Mouse (Mus musculus) lung, embryonic 15.5 days (tissue): ENCODE measurements around the gene Onecut3. TPM values are rescaled to one million over a fixed set of nuclear protein-coding genes. Genes with fewer than 3 reads are reported as not detected.
A peak's percentile ranks its signal among the peaks of the same experiment; 100 is the strongest.

ENCODE experiments used
- ATAC-seq: fragments of 200-750 bp; cut with Nextera tagmentation; 2 replicates; pipeline ENCODE4 v1.8.0; 2017; ENCODE audit warnings: moderate number of reproducible peaks, borderline replicate concordance; ENCODE audit not compliant: low FRiP score, low TSS enrichment; ENCODE audit errors: extremely low read depth
- H3K27ac ChIP-seq: fragments of 300-500 bp; sonication (generic); 2 replicates; pipeline ENCODE4 v1.5.1; 2015; ENCODE audit warnings: moderate library complexity, mild to moderate bottlenecking, inconsistent platforms
- H3K27me3 ChIP-seq: fragments of 300-500 bp; sonication (generic); 2 replicates; pipeline ENCODE4 v1.6.1; 2015; ENCODE audit warnings: inconsistent platforms
- H3K36me3 ChIP-seq: fragments of 300-500 bp; sonication (generic); 2 replicates; pipeline ENCODE4 v1.6.1; 2015; ENCODE audit warnings: inconsistent platforms
- H3K4me1 ChIP-seq: fragments of 300-500 bp; sonication (generic); 2 replicates; pipeline ENCODE4 v1.6.1; 2015; ENCODE audit warnings: inconsistent platforms
- H3K4me2 ChIP-seq: fragments of 300-500 bp; sonication (generic); 2 replicates; pipeline ENCODE4 v1.6.1; 2015; ENCODE audit warnings: inconsistent platforms, mild to moderate bottlenecking, moderate library complexity
- H3K4me3 ChIP-seq: fragments of 300-500 bp; sonication (generic); 2 replicates; pipeline ENCODE4 v1.5.1; 2015; ENCODE audit warnings: mild to moderate bottlenecking, inconsistent platforms
- H3K9ac ChIP-seq: fragments of 300-500 bp; sonication (generic); 2 replicates; pipeline ENCODE4 v1.6.1; 2015; ENCODE audit warnings: inconsistent platforms
- H3K9me3 ChIP-seq: fragments of 300-500 bp; sonication (generic); 2 replicates; pipeline ENCODE4 v1.6.1; 2016; ENCODE audit warnings: inconsistent platforms
- WGBS: fragments of 180-500 bp; shearing (Covaris S2); methylation state at CpG from one replicate; pipeline ENCODE4 v1.1.7; 2015; 5-methylcytosine and 5-hydroxymethylcytosine counted together
- polyA plus RNA-seq: library from polyadenylated mRNA; unstranded; fragments of >200 nt; fragmentation: Nextera tagmentation; extraction: Ambion mirVana; gene quantifications from 2 replicates; pipeline ENCODE4 v1.2.1, GENCODE M21; 2015

The Onecut3 gene
- polyA plus RNA-seq, 1 experiment from 2014 or later = not detected

DNA sequence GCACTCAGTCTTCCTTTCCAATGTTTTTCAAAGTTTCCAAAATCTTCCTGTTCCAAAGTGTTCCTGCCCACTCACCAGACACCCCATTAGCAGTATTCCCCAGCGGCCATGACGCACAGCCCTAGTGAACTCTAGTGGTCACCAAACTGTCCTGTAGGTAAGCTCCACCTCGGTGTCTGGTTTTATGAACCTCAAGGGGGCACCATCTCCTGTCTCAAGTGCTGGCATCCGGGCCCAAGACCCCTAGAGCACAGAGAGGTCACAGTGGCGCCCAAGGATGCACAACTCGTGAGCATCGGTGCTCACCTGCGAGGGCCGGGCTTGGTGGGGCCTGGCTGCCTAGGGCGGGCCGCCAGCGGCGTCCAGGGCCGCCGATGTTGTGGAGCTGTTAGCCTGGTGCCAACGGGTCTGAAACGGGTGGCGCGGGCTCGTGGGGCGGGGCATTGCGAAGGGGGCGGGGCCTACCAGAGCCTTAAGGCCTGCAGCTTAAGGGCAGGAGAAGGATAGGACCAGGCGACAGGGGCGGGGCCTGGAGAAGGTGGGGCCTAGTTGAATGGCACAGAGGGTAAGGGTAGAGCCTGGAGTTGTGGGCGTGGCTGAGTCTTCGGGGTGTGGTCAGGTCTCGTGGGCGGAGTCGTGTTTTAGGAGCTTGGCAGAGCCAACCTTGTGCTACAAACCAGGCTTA, 44.2 kb downstream of the Onecut3 start, which contains the start of gene Atp8b3:
TSS of gene Atp8b3 (minus strand) at position 415 of the 685 bp plus-strand sequence.
- Histone ChIP-seq H3K4me1 (peaks cover 25% of the 10 kb centered on the region), H3K27ac (peak within 1 kb of the TSS; percentile 45), H3K4me3 (peak within 1 kb of the TSS; percentile 31), H3K27me3 (peaks cover 26% of the 10 kb centered on the region), H3K36me3 (peaks cover 21% of the 10 kb centered on the region), H3K9me3 (no peaks in the 10 kb centered on the region), H3K4me2 (peak within 1 kb of the TSS; percentile 54), H3K9ac (peak within 1 kb of the TSS; percentile 25; the same call in 1 of the 2 replicates)
- ATAC-seq = peak; percentile 86
- WGBS = 2% methylated on average over 30 of the region's 30 CpGs

DNA sequence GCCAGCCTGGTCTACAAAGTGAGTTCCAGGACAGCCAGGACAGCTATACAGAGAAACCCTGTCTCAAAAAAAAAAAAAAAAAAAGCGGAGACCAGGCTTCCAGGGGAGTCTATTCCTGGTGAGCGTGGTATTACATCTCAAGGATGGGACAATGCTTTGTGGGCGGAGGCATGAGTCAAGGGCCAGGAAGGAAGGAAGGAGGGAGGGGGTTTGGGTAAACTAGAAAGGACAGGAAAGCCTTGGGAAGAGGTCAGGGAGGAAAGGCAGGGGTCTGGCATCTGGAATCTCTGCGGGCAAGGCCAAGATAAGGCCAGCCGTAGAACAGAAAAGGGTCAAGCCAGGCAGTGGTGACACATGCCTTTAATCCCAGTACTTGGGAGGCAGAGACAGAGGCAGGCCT, 44.9 kb downstream of the Onecut3 start:
- 25% methylated on average over 5 of the region's 5 CpGs for WGBS
- Histone ChIP-seq H3K27me3 (peaks cover 21% of the 10 kb centered on the region), H3K9me3 (no peaks in the 10 kb centered on the region), H3K9ac (no peak overlapping the region), H3K4me3 (0 out of 2 replicates have a peak overlapping the region, but pooled peaks have one; percentile 31), H3K36me3 (peaks cover 27% of the 10 kb centered on the region), H3K4me2 (peak overlapping the region; percentile 54; the same call in 1 of the 2 replicates), H3K4me1 (peaks cover 25% of the 10 kb centered on the region), H3K27ac (peak overlapping the region; percentile 45; the same call in 1 of the 2 replicates)
- no peak for ATAC-seq

GRCm38 (mm10) chr10:80543873-80544272, 49.2 kb downstream of the Onecut3 start:
- no peaks in the 10 kb centered on the region for H3K9me3 ChIP-seq
- H3K27ac ChIP-seq = no peak overlapping the region
- no peak overlapping the region for H3K4me2 ChIP-seq
- H3K4me3 ChIP-seq = no peak overlapping the region
- peaks cover 8% of the 10 kb centered on the region for H3K4me1 ChIP-seq
- no peaks in the 10 kb centered on the region for H3K27me3 ChIP-seq
- ATAC-seq = no peak
- no peak overlapping the region for H3K9ac ChIP-seq
- WGBS = 93% methylated on average over 14 of the region's 14 CpGs
- H3K36me3 ChIP-seq = peaks cover 65% of the 10 kb centered on the region

DNA sequence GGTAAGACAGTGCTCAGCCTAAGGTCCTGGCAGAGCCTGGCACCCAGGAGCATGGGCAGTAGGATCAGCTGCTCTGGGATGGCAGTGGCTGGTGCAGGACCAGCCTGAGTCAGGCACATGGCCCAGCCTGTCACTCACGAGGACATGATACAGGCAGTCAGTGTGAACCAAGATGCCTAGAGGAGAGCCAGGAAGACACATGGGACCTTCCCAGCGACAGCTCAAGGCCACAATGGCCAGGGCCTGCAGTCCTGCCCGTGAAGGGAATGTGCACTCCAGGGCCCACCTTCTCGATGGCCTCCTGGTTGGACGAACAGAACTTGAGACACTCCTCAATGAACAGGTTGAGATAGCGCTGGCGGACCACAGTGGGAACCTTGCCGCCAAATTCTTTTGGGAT, 51.0 kb downstream of the Onecut3 start:
- Histone ChIP-seq H3K4me3 (no peak overlapping the region), H3K36me3 (peaks cover 79% of the 10 kb centered on the region)
- 84% methylated on average over 8 of the region's 8 CpGs for WGBS

DNA sequence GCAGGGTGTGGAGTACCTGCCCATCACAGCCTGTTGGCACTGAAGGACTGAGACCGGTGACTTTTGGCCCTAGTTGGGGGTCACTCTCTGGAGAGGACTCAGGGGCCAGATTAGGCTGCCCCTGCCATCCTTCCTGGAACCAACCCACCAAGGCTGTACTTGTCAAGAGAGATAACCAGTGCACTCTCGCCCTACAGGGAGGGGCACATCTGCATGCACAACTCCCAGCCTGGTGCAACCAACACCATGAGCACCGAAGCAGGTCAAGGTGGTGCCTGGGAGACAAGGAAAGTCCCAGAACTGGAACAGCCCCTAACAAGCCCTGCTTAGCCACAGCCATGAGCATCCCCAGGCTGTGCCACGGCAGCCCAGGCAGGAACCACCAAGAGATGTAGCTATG, 52.3 kb downstream of the Onecut3 start:
- Histone ChIP-seq H3K4me3 (no peak overlapping the region), H3K36me3 (peaks cover 79% of the 10 kb centered on the region), H3K4me2 (no peak overlapping the region), H3K4me1 (no peaks in the 10 kb centered on the region), H3K9me3 (no peaks in the 10 kb centered on the region), H3K9ac (no peak overlapping the region), H3K27ac (no peak overlapping the region), H3K27me3 (no peaks in the 10 kb centered on the region)
- 91% methylated on average over 4 of the region's 4 CpGs for WGBS
- no peak for ATAC-seq

More for the DNA sequence above, 51.0 kb downstream of the Onecut3 start:
- Histone ChIP-seq H3K27me3 (no peaks in the 10 kb centered on the region), H3K4me1 (no peaks in the 10 kb centered on the region), H3K4me2 (no peak overlapping the region), H3K9ac (no peak overlapping the region), H3K9me3 (no peaks in the 10 kb centered on the region), H3K27ac (no peak overlapping the region)
- ATAC-seq = no peak

DNA sequence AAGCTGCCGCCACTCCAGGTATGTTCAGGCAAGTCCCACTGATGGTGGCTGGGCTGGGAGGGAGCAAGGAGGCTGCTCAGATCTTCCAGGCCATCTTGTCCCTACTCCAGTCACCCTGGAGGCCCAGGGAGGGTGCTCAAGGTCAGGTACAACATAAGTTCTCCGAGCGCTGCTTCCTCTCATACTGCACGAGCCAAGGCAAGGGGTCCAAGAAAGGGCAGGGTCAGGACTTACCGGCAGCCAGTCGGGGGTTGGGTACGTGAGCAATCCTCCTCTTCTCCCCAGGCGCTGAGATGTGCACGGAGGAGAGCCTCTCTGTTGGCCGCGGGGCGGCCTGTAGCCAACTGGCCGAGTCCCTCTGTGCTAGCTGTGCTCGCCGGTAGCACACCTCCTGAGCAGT, 52.9 kb downstream of the Onecut3 start:
- Histone ChIP-seq H3K4me2 (no peak overlapping the region), H3K27me3 (no peaks in the 10 kb centered on the region), H3K9ac (no peak overlapping the region), H3K36me3 (peaks cover 73% of the 10 kb centered on the region), H3K4me3 (no peak overlapping the region), H3K9me3 (no peaks in the 10 kb centered on the region), H3K4me1 (no peaks in the 10 kb centered on the region), H3K27ac (no peak overlapping the region)
- ATAC-seq = no peak
- 87% methylated on average over 15 of the region's 15 CpGs for WGBS

GRCm38 (mm10) chr10:80548428-80549006, 53.9 kb downstream of the Onecut3 start:
- 69% methylated on average over 10 of the region's 10 CpGs for WGBS
- ATAC-seq = no peak
- peaks cover 63% of the 10 kb centered on the region for H3K36me3 ChIP-seq
- H3K27me3 ChIP-seq = no peaks in the 10 kb centered on the region
- H3K9me3 ChIP-seq = no peaks in the 10 kb centered on the region
- H3K4me1 ChIP-seq = no peaks in the 10 kb centered on the region
- no peak overlapping the region for H3K4me2 ChIP-seq
- H3K27ac ChIP-seq = no peak overlapping the region
- no peak overlapping the region for H3K4me3 ChIP-seq
- no peak overlapping the region for H3K9ac ChIP-seq

DNA sequence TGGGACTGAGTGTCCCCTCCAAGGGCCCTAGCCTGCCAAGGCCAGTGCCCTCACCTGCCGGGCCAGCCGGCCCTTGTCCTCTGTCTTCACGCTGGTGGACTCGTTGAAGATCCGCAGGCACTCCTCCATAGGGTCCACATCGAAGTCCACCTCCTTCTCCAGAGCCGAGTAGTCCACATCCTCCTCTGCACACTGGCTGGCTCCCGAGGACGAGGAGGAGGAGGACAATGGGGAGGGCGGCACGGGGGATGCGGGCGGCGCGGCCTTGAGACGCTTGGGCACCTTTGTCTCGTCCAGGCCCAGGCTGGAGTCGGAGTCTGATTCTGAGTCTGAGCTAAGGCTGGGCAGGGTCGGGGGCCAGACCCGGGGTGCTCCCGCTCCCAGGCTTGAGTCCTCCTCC, 54.6 kb downstream of the Onecut3 start:
- Histone ChIP-seq H3K27ac (no peak overlapping the region), H3K4me1 (no peaks in the 10 kb centered on the region), H3K4me2 (no peak overlapping the region), H3K9me3 (no peaks in the 10 kb centered on the region), H3K36me3 (peaks cover 55% of the 10 kb centered on the region), H3K9ac (no peak overlapping the region), H3K27me3 (no peaks in the 10 kb centered on the region), H3K4me3 (no peak overlapping the region)
- 88% methylated on average over 21 of the region's 21 CpGs for WGBS
- no peak for ATAC-seq

- H3K27me3 ChIP-seq = no peaks in the 10 kb centered on the region
- no peak overlapping the region for H3K27ac ChIP-seq
- no peak overlapping the region for H3K4me3 ChIP-seq
- WGBS = 60% methylated on average over 9 of the region's 9 CpGs
- peaks cover 26% of the 10 kb centered on the region for H3K36me3 ChIP-seq
- no peak overlapping the region for H3K4me2 ChIP-seq
- no peak overlapping the region for H3K9ac ChIP-seq
- H3K9me3 ChIP-seq = no peaks in the 10 kb centered on the region
- peaks cover 3% of the 10 kb centered on the region for H3K4me1 ChIP-seq
- ATAC-seq = no peak
Observed at GRCm38 (mm10) chr10:80552364-80552763, 57.7 kb downstream of the Onecut3 start.

DNA sequence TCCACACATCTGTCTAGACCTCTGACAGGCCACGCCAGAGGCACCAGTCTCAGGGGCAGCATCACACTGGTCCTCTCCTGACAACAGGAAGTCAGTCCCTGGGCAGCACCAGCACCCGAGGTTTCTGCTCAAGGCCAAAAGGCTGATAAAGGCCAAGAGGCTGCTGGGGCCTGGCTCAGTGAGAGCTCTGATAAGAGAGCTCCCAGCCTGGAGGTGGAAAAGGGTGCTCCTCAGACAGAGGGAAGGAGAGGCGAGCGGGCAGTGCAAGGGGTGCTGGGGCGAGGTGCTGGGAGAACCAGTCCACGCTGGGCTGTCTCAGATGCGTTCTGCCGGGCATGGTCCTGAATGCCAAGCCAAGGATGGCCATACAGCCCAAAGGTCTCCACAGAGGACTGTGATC, 58.9 kb downstream of the Onecut3 start:
- Histone ChIP-seq H3K36me3 (peaks cover 16% of the 10 kb centered on the region), H3K27ac (no peak overlapping the region), H3K4me1 (peaks cover 16% of the 10 kb centered on the region), H3K4me3 (no peak overlapping the region), H3K4me2 (no peak overlapping the region), H3K9ac (no peak overlapping the region), H3K27me3 (no peaks in the 10 kb centered on the region), H3K9me3 (no peaks in the 10 kb centered on the region)
- 87% methylated on average over 8 of the region's 8 CpGs for WGBS
- no peak for ATAC-seq

GRCm38 (mm10) chr10:80553997-80554396, 59.4 kb downstream of the Onecut3 start:
- peaks cover 15% of the 10 kb centered on the region for H3K36me3 ChIP-seq
- WGBS = 77% methylated on average over 6 of the region's 6 CpGs
- H3K4me1 ChIP-seq = peaks cover 18% of the 10 kb centered on the region
- H3K4me2 ChIP-seq = no peak overlapping the region
- H3K9me3 ChIP-seq = no peaks in the 10 kb centered on the region
- H3K4me3 ChIP-seq = no peak overlapping the region
- no peak for ATAC-seq
- no peak overlapping the region for H3K9ac ChIP-seq
- H3K27me3 ChIP-seq = no peaks in the 10 kb centered on the region
- no peak overlapping the region for H3K27ac ChIP-seq

DNA sequence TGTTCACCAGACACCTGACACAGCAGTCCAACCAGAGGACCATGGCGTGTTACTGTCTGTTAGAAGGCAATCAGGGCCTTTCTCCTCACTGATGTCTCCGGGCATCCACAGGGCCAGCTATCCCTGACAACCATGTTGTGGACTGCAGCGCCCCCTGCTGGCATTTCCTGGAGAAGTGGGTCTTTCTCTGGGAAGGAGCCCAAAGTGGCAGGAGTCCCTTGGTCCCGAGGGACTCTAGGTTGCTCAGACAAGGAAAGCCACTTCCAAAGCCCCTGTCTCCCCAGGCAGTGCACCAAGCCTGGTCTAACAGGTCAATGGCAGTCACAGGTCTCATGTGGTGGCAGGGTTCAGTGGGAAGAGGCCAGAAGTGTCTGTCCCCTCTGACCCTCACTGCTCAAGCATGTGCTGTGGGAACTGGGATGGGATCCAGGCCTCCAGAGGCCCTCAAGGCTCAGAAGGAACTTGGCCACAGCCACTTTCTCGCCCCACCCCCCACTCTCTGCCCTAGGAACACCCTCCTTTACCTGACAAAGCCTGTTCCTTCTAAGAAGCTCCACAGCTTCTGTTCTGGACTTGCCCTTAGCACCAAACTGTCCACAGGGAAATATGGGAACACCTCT, 62.8 kb downstream of the Onecut3 start:
- 28% methylated on average over 5 of the region's 5 CpGs for WGBS
- H3K9ac ChIP-seq = 0 out of 2 replicates have a peak overlapping the region, but pooled peaks have one; percentile 10
- no peak overlapping the region for H3K27ac ChIP-seq
- peaks cover 40% of the 10 kb centered on the region for H3K4me1 ChIP-seq
- no peaks in the 10 kb centered on the region for H3K9me3 ChIP-seq
- no peak overlapping the region for H3K4me3 ChIP-seq
- no peak overlapping the region for H3K4me2 ChIP-seq
- no peak for ATAC-seq
- no peaks in the 10 kb centered on the region for H3K27me3 ChIP-seq
- H3K36me3 ChIP-seq = no peaks in the 10 kb centered on the region
